Mouse (Mus musculus) small intestine, adult 10 weeks (tissue): ENCODE results near the gene Bmpr2. TPM values are rescaled to one million over a fixed set of nuclear protein-coding genes. Genes with fewer than 3 reads are reported as not detected.

Source experiments
- polyA plus RNA-seq: library from polyadenylated mRNA; stranded (reverse); fragments of 350-450 nt; fragmentation: Illumina TruSeq; extraction: RNeasy Lipid Tissue Mini Kit (QIAGEN cat#74804); gene quantifications from one replicate; pipeline ENCODE4 v1.2.3, GENCODE M21; 2014; ENCODE audit warnings: low replicate concordance

The Bmpr2 gene
- 38.3 TPM for polyA plus RNA-seq

GRCm38 (mm10) chr1:59763164-59763768 is at the start of gene Bmpr2:
Bmpr2 (plus strand) TSS chr1:59763400.

GRCm38 (mm10) chr1:59912413-59913157 is 149.4 kb downstream of the Bmpr2 start, which contains the start of gene Fam117b:
Fam117b (plus strand) TSS chr1:59913006.

Other genes with a start within 250 kb of the Bmpr2 start
- gene Gm973, start 247.1 kb upstream of the Bmpr2 start, polyA plus RNA-seq = 0.89 TPM
- 620 TPM for gene Sumo1, start 92.6 kb upstream of the Bmpr2 start, polyA plus RNA-seq
- gene Nop58, start 78.4 kb upstream of the Bmpr2 start, polyA plus RNA-seq = 368 TPM
- gene Fam117b, start 149.6 kb downstream of the Bmpr2 start, polyA plus RNA-seq = 23.1 TPM